In the genomic region with DNA sequence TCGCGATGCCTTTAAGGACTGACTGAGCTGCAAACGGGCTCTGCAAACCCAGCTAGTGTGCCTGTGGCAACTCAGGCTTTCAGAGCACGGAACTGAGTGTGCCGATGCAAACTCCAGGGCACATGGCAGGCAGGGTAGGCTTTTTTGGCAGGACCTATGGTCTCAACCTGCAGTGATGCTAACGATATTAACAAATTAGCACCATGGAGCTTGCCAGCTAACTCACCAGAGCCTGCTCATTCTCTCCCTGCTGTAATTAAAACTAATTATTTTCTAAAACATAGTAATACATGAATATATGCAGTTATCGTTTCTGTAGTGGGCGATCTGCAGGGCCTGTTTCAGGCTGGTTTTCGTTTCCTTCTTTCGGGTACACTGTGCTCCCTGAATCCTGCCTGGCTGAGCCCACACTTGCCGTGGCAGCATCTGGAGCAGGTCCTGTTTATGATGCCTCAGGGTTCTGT, we compare ENCODE assay signal across 12 mouse cellular contexts.
A peak's percentile ranks its signal among the peaks of the same experiment; 100 is the strongest.
DNase-seq lines count a peak whose midpoint lies in the region; ATAC-seq and TF ChIP-seq lines count a peak whose summit lies in the region.
"Had no signal": no experiment of that assay in that cellular context is flagged by ENCODE, and none has a peak within 500 bp of the region (broad histone marks: within the 10 kb centered on the region; RNA-seq: fewer than 3 reads in every experiment).

No protein-coding gene starts in this region.

- H3K9ac ChIP-seq in hindbrain, postnatal 0 days (replicated peaks; ENCODE audit: low read length): no peak overlapping the region
- no peak overlapping the region for H3K9ac ChIP-seq in midbrain, embryonic 15.5 days

- 49% methylated on average over 11 of the region's 11 CpGs for WGBS in hindbrain, postnatal 0 days
- 47% methylated on average over 11 of the region's 11 CpGs for WGBS in midbrain, embryonic 15.5 days

- 0 out of 2 replicates have a peak overlapping the region, but pooled peaks have one; percentile 5 for H3K4me2 ChIP-seq in hindbrain, postnatal 0 days (ENCODE audit: low read depth, low read length)
- no peak overlapping the region for H3K4me2 ChIP-seq in midbrain, embryonic 15.5 days

- H3K36me3 ChIP-seq in hindbrain, postnatal 0 days (ENCODE audit: insufficient read depth, low read length): peaks cover 13% of the 10 kb centered on the region
- no peaks in the 10 kb centered on the region for H3K36me3 ChIP-seq in midbrain, embryonic 15.5 days (replicated peaks)

- H3K9me3 ChIP-seq in hindbrain, postnatal 0 days (ENCODE audit: low read length): no peaks in the 10 kb centered on the region
- no peaks in the 10 kb centered on the region for H3K9me3 ChIP-seq in midbrain, embryonic 15.5 days
- H3K9me3 ChIP-seq: megakaryocyte, embryonic 14.5 days had no signal

- no peaks in the 10 kb centered on the region for H3K27me3 ChIP-seq in hindbrain, postnatal 0 days (ENCODE audit: insufficient read depth, low read length)
- H3K27me3 ChIP-seq in midbrain, embryonic 15.5 days (replicated peaks): no peaks in the 10 kb centered on the region
- H3K27me3 ChIP-seq: megakaryocyte, embryonic 14.5 days had no signal

- H3K4me3 ChIP-seq in hindbrain, postnatal 0 days (ENCODE audit: low read length): no peak overlapping the region
- H3K4me3 ChIP-seq in midbrain, embryonic 15.5 days: no peak overlapping the region

- H3K27ac ChIP-seq in hindbrain, postnatal 0 days: peak overlapping the region; percentile 34
- peak overlapping the region; percentile 64 for H3K27ac ChIP-seq in midbrain, embryonic 15.5 days

- 0 out of 2 replicates have a peak, but pooled peaks have one; percentile 44 for ATAC-seq in hindbrain, postnatal 0 days
- ATAC-seq in midbrain, embryonic 15.5 days (replicated peaks): no peak; the same call in 1 of the 2 replicates
- no peak for ATAC-seq in inflammation-experienced regulatory T-cells, adult 6 months

- TF ChIP-seq CTCF in hindbrain, postnatal 0 days (IDR thresholded peaks at IDR 0.05; ENCODE audit: low read depth): no peak

- peak; percentile 77 for DNase-seq in layer of hippocampus, adult 11-12 months (ENCODE audit: low spot score)
- DNase-seq in layer of hippocampus, postnatal 25 days (ENCODE audit: extremely low spot score in 1 of 2, low spot score in 1 of 2): no peak
- DNase-seq in brain, embryonic 18.5 days (ENCODE audit: low read depth, low spot score): peak; percentile 49
- peak; percentile 54 for DNase-seq in hindbrain, postnatal 0 days (ENCODE audit: low spot score)
- DNase-seq in urinary bladder, adult 18-20 months (ENCODE audit: low spot score in 2 of 2): no peak
- DNase-seq in urinary bladder, postnatal 14 days (ENCODE audit: low spot score): no peak
- DNase-seq: adrenal gland, adult 2 months; cerebellum, postnatal 14 days; thymus, postnatal 25 days had no signal

- peaks cover 15% of the 10 kb centered on the region for H3K4me1 ChIP-seq in hindbrain, postnatal 0 days (ENCODE audit: insufficient read depth, low read length)
- H3K4me1 ChIP-seq in midbrain, embryonic 15.5 days: peaks cover 23% of the 10 kb centered on the region

Comparison
In these comparisons a context has a peak if more than half of its experiments do, and no peak if none do; other contexts are left out.
1. DNase-seq: peak in layer of hippocampus, adult 11-12 months (single experiment), brain, embryonic 18.5 days (single experiment) and hindbrain, postnatal 0 days (single experiment); none in layer of hippocampus, postnatal 25 days (0 of 2), urinary bladder, adult 18-20 months (0 of 2) and urinary bladder, postnatal 14 days (single experiment).